Mouse (Mus musculus) effector memory CD4-positive, alpha-beta T cell, adult 7 months (primary cell): ENCODE data around the gene Gm3636. TPM values are rescaled to one million over a fixed set of nuclear protein-coding genes. Genes with fewer than 3 reads are reported as not detected.

Experiments
- polyA plus RNA-seq: library from polyadenylated mRNA; unstranded; fragments of 100-300 nt; shearing (Covaris generic); gene quantifications from one replicate; pipeline ENCODE4 v1.2.1, GENCODE M21; 2017

Gene Gm3636
- polyA plus RNA-seq: 3.1 TPM

GRCm38 (mm10) chr14:6742232-6742631, at the start of gene Gm3636:
Gene Gm3636, minus strand, starts transcription at chr14:6742332.

GRCm38 (mm10) chr14:6774311-6774710, 32.2 kb upstream of the Gm3636 start, which contains the start of gene Gm8362:
Gene Gm8362, minus strand, starts transcription at chr14:6774411.

GRCm38 (mm10) chr14:6720151-6720550, 22.0 kb downstream of the Gm3636 start, which contains the start of gene Gm8050:
Gene Gm8050, minus strand, starts transcription at chr14:6720251.

Other genes starting within 250 kb of the Gm3636 start
- gene Gm8356, start 205.0 kb downstream of the Gm3636 start, polyA plus RNA-seq: not detected
- not detected for gene Gm3629, start 151.7 kb downstream of the Gm3636 start, polyA plus RNA-seq
- 1.2 TPM for gene Gm3460, start 119.9 kb downstream of the Gm3636 start, polyA plus RNA-seq
- 0.29 TPM for gene Gm10251, start 58.2 kb downstream of the Gm3636 start, polyA plus RNA-seq
- not detected for gene Gm8050, start 22.1 kb downstream of the Gm3636 start, polyA plus RNA-seq
- gene Gm8362, start 32.1 kb upstream of the Gm3636 start, polyA plus RNA-seq: 0.39 TPM
- not detected for gene Gm3642, start 98.0 kb upstream of the Gm3636 start, polyA plus RNA-seq
- not detected for gene Gm3667, start 147.6 kb upstream of the Gm3636 start, polyA plus RNA-seq
- gene Gm6356, start 231.5 kb upstream of the Gm3636 start, polyA plus RNA-seq: not detected